Mouse (Mus musculus) activated CD4-positive, CD25-positive, alpha-beta regulatory T cell, adult 9 weeks (primary cell): ENCODE measurements around the gene Cpxm1. TPM values are rescaled to one million over a fixed set of nuclear protein-coding genes. Genes with fewer than 3 reads are reported as not detected.

ENCODE experiments used
- polyA plus RNA-seq: library from polyadenylated mRNA; unstranded; fragments of 100-300 nt; shearing (Covaris generic); gene quantifications from one replicate; pipeline ENCODE4 v1.2.1, GENCODE M21; 2017

Cpxm1 gene
- 0.17 TPM for polyA plus RNA-seq

GRCm38 (mm10) chr2:130397186-130397985 lies at the start of gene Cpxm1:
TSS of gene Cpxm1 (minus strand) at chr2:130397574.

DNA sequence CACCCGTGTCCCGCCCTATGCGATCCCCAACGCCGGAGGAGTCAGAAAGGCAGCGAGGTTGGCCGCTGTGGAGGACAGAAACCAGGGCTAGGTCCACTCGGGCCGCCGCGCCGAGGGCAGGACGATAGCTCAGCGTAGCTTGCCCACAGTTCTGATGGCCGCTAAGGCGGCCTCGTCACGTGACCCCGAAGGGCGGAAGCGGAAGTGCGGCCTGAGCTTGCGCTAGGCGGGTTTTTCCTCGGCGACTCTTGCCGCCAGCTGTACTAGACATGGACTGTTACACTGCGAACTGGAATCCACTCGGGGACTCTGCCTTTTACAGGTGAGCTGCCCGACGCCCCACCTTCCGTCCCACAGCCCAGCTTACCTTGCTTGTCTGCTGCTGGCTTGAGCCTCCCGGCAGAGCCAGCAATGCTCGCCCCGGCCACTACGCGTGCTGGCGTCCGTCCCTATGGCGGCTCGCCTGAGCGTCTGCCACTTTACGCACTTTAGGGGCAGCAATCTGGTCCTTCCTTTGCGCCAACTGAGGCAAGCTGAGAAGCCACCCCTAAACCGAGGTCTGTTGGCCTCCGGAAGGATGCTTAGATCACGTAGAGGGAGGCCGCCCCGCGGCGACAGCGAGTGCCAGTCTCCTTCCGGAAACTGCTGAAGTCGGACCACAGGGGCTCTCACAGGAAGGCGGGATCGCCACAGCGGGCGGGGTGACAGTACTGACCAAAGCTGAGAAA lies 26.9 kb upstream of the Cpxm1 start, which contains the start of the genes Vps16 and Pced1a:
TSS of gene Vps16 (plus strand) at position 214 of the 728 bp plus-strand sequence.
TSS of gene Pced1a (minus strand) at position 576 of the 728 bp plus-strand sequence.

DNA sequence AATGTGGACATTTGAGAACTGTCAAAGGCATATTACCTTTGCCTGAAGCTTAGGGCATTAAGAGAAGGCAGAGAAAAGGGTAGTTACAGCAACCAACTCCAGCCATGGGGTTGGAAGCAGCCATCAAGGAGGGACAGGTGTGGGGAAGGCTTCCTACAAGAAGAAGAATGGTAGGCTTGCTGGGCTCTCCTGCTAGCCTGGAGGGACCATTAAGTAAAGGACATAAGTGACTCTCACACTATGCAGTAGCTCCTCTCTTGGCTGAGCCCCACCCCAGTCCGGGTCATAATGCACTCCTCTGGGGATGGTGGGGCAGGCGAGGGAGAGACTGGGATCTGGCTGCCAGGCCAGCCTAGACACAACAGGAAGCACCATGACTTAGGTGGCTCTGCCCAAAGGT lies 8.8 kb upstream of the Cpxm1 start, which contains the start of gene Tmem239:
TSS of gene Tmem239 (plus strand) at position 301 of the 400 bp plus-strand sequence.

GRCm38 (mm10) chr2:130404939-130405338 lies 7.6 kb upstream of the Cpxm1 start, which contains the start of the genes Gm28372 and 1700020A23Rik:
TSS of gene Gm28372 (plus strand) at chr2:130405239.
TSS of gene 1700020A23Rik (plus strand) at chr2:130405259.

Other genes starting within 250 kb of the Cpxm1 start
- 419 TPM for gene Snrpb, start 218.2 kb downstream of the Cpxm1 start, polyA plus RNA-seq
- not detected for gene Tmc2, start 202.4 kb downstream of the Cpxm1 start, polyA plus RNA-seq
- gene Nop56, start 123.1 kb downstream of the Cpxm1 start, polyA plus RNA-seq, result 273 TPM
- gene Idh3b, start 113.0 kb downstream of the Cpxm1 start, polyA plus RNA-seq, result 195 TPM
- gene Ebf4, start 102.4 kb downstream of the Cpxm1 start, polyA plus RNA-seq, result not detected
- not detected for gene Gm28372, start 7.7 kb upstream of the Cpxm1 start, polyA plus RNA-seq
- not detected for gene 1700020A23Rik, start 7.7 kb upstream of the Cpxm1 start, polyA plus RNA-seq
- gene Tmem239, start 8.9 kb upstream of the Cpxm1 start, polyA plus RNA-seq, result not detected
- 253 TPM for gene Vps16, start 26.8 kb upstream of the Cpxm1 start, polyA plus RNA-seq
- gene Pced1a, start 27.1 kb upstream of the Cpxm1 start, polyA plus RNA-seq, result 23.2 TPM
- 29.8 TPM for gene Ptpra, start 52.7 kb upstream of the Cpxm1 start, polyA plus RNA-seq
- gene Mrps26, start 166.2 kb upstream of the Cpxm1 start, polyA plus RNA-seq, result 41.3 TPM
- gene Oxt, start 178.6 kb upstream of the Cpxm1 start, polyA plus RNA-seq, result not detected
- not detected for gene Avp, start 185.0 kb upstream of the Cpxm1 start, polyA plus RNA-seq
- gene Fastkd5, start 232.5 kb upstream of the Cpxm1 start, polyA plus RNA-seq, result 19.3 TPM
- 14.1 TPM for gene Ubox5, start 232.5 kb upstream of the Cpxm1 start, polyA plus RNA-seq
- gene Lzts3, start 245.2 kb upstream of the Cpxm1 start, polyA plus RNA-seq, result 0.39 TPM